Mouse (Mus musculus) erythroblast, embryonic 14.5 days (primary cell): ENCODE data around the gene Slc22a18.

Experiments
- GATA1 ChIP-seq: IDR thresholded peaks from 2 replicates; pipeline ENCODE4 v1.6.1; 2012; ENCODE audit warnings: low read length, inconsistent platforms, mixed read lengths
- TAL1 ChIP-seq: IDR thresholded peaks from 3 replicates; pipeline ENCODE4 v1.6.1; 2012; ENCODE audit warnings: low read length, inconsistent platforms, mixed read lengths

- TF ChIP-seq TAL1 (no peak), GATA1 (no peak)
Observed at GRCm38 (mm10) chr7:143506271-143506670, 32.7 kb downstream of the Slc22a18 start.
